Mouse (Mus musculus) C2C12 (cell line): Measurements from ENCODE around the gene Anapc1.

Experiments
- CTCF ChIP-seq: IDR thresholded peaks from one replicate; pipeline ENCODE4 v1.5.1; 2011; ENCODE audit not compliant: control insufficient read depth, insufficient read depth, insufficient read length
- FOSL1 ChIP-seq: IDR thresholded peaks from one replicate; pipeline ENCODE4 v1.8.0; 2011; ENCODE audit warnings: mild to moderate bottlenecking, low read length; ENCODE audit not compliant: poor library complexity, insufficient read depth, severe bottlenecking
- MAX ChIP-seq: IDR thresholded peaks from one replicate; pipeline ENCODE4 v1.6.1; 2011; ENCODE audit warnings: mild to moderate bottlenecking, control low read depth
- MYOD1 ChIP-seq: IDR thresholded peaks from one replicate; pipeline ENCODE4 v1.6.1; 2011; ENCODE audit warnings: low read depth; ENCODE audit not compliant: control insufficient read depth, insufficient read length
- MYOG ChIP-seq: IDR thresholded peaks from one replicate; pipeline ENCODE4 v1.6.1; 2011; ENCODE audit not compliant: control insufficient read depth, insufficient read length; ENCODE audit errors: extremely low read depth
- USF1 ChIP-seq: IDR thresholded peaks from one replicate; pipeline ENCODE4 v1.6.1; 2011; ENCODE audit warnings: low read depth, mild to moderate bottlenecking, control low read depth, moderate library complexity

DNA sequence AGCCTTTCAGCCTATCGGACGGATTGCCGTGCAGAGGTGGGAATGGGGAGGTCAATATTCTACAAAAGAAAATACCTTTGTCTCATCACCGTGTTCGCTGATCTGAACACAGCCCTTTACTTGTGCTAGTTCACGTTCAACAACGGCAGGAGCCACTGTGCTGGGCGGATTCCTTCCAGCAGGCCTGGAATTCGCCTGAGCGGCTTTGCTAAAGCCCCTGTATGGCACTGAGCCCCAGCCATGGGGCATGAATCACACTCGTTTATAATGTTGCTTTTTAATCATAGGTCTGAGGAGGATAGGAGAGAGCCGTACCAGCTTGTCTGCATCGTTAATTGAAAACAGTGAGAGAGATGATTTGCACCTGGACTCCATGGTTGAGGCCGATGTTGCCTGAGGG is 5.1 kb upstream of the Anapc1 start:
- TF ChIP-seq CTCF = no peak
- no peak for TF ChIP-seq MAX
- TF ChIP-seq FOSL1 = no peak
- no peak for TF ChIP-seq MYOD1
- TF ChIP-seq MYOG = no peak
- no peak for TF ChIP-seq USF1
